Mouse (Mus musculus) right cerebral cortex, adult 18-20 months (tissue): ENCODE measurements at regions not wholly inside any gene's neighbourhood (a gene's known extent, or its start where the extent isn't known, plus 50 kb on each side); places are given as distances from the start of the nearest gene placed in this dataset.

Source experiments
- DNase-seq: peaks from one replicate; pipeline ENCODE4 v3.0.0; 2022; ENCODE audit warnings: mixed read lengths

- no peak for DNase-seq
Observed at GRCm38 (mm10) chr6:100923070-100923469, 89.6 kb downstream of the Ppp4r2 start.

- DNase-seq: no peak
Observed at GRCm38 (mm10) chr6:100923686-100924085, 90.3 kb downstream of the Ppp4r2 start.

GRCm38 (mm10) chr6:100928791-100929758, 95.7 kb downstream of the Ppp4r2 start:
- DNase-seq: peak; percentile 29

- DNase-seq: peak; percentile 43
Observed at GRCm38 (mm10) chr6:100929759-100930358, 96.4 kb downstream of the Ppp4r2 start.

GRCm38 (mm10) chr6:100930706-100931105, 97.3 kb downstream of the Ppp4r2 start:
- no peak for DNase-seq

GRCm38 (mm10) chr6:100934424-100934823, 101.0 kb downstream of the Ppp4r2 start:
- no peak for DNase-seq

- DNase-seq: no peak
Observed at GRCm38 (mm10) chr6:100937802-100938201, 104.4 kb downstream of the Ppp4r2 start.

- no peak for DNase-seq
Observed at GRCm38 (mm10) chr6:100938376-100938775, 105.0 kb downstream of the Ppp4r2 start.

- DNase-seq: no peak
Observed at GRCm38 (mm10) chr6:100939042-100939441, 105.6 kb downstream of the Ppp4r2 start.

- no peak for DNase-seq
Observed at GRCm38 (mm10) chr6:100939766-100940165, 106.3 kb downstream of the Ppp4r2 start.

- DNase-seq: no peak
Observed at GRCm38 (mm10) chr6:100941686-100942085, 108.3 kb downstream of the Ppp4r2 start.

- DNase-seq: no peak
Observed at GRCm38 (mm10) chr6:100942956-100943355, 109.5 kb downstream of the Ppp4r2 start.

GRCm38 (mm10) chr6:100945796-100946195, 112.4 kb downstream of the Ppp4r2 start:
- DNase-seq: no peak

GRCm38 (mm10) chr6:100948340-100948739, 114.9 kb downstream of the Ppp4r2 start:
- DNase-seq: no peak

GRCm38 (mm10) chr6:100951646-100952045, 118.2 kb downstream of the Ppp4r2 start:
- no peak for DNase-seq

- no peak for DNase-seq
Observed at GRCm38 (mm10) chr6:100952470-100952869, 119.0 kb downstream of the Ppp4r2 start.

- DNase-seq: peak; percentile 21
Observed at GRCm38 (mm10) chr6:100954563-100954962, 121.1 kb downstream of the Ppp4r2 start.

GRCm38 (mm10) chr6:100966481-100966880, 133.1 kb downstream of the Ppp4r2 start:
- DNase-seq: no peak

- DNase-seq: peak; percentile 20
Observed at GRCm38 (mm10) chr6:100968080-100968856, 134.8 kb downstream of the Ppp4r2 start.

- no peak for DNase-seq
Observed at GRCm38 (mm10) chr6:100968960-100969359, 135.5 kb downstream of the Ppp4r2 start.

GRCm38 (mm10) chr6:100970810-100971447, 137.5 kb downstream of the Ppp4r2 start:
- DNase-seq: no peak

- no peak for DNase-seq
Observed at GRCm38 (mm10) chr6:100971462-100971955, 138.1 kb downstream of the Ppp4r2 start.
